Comparison of ENCODE assay signal across 22 mouse cellular contexts in genomic region chr12:66060326-66060725, GRCm38 (mm10).
A peak's percentile ranks its signal among the peaks of the same experiment; 100 is the strongest.
DNase-seq lines count a peak whose midpoint lies in the region; ATAC-seq lines count a peak whose summit lies in the region.
"Had no signal": no experiment of that assay in that cellular context is flagged by ENCODE, and none has a peak within 500 bp of the region (broad histone marks: within the 10 kb centered on the region; RNA-seq: fewer than 3 reads in every experiment).

No protein-coding gene starts in this region.

- intact Hi-C loops in heart, postnatal 36 days (cut with DNase I), result no loop called here

- H3K27ac ChIP-seq in embryonic facial prominence, embryonic 14.5 days (replicated peaks; ENCODE audit: low read depth, low read length), result no peak overlapping the region
- no peak overlapping the region for H3K27ac ChIP-seq in embryonic facial prominence, embryonic 10.5 days (replicated peaks)
- 0 out of 2 replicates have a peak overlapping the region, but pooled peaks have one; percentile 24 for H3K27ac ChIP-seq in heart, embryonic 13.5 days (replicated peaks)
- H3K27ac ChIP-seq in midbrain, embryonic 13.5 days, result no peak overlapping the region

- no peak overlapping the region for H3K4me3 ChIP-seq in embryonic facial prominence, embryonic 14.5 days (ENCODE audit: low read depth, low read length)
- no peak overlapping the region for H3K4me3 ChIP-seq in embryonic facial prominence, embryonic 10.5 days
- H3K4me3 ChIP-seq in heart, embryonic 13.5 days, result no peak overlapping the region
- no peak overlapping the region for H3K4me3 ChIP-seq in midbrain, embryonic 13.5 days (replicated peaks)

- no peaks in the 10 kb centered on the region for H3K9me3 ChIP-seq in embryonic facial prominence, embryonic 14.5 days (ENCODE audit: control insufficient read depth, low read length)
- no peaks in the 10 kb centered on the region for H3K9me3 ChIP-seq in embryonic facial prominence, embryonic 10.5 days
- H3K9me3 ChIP-seq in heart, embryonic 13.5 days, result no peaks in the 10 kb centered on the region
- no peaks in the 10 kb centered on the region for H3K9me3 ChIP-seq in midbrain, embryonic 13.5 days

- ATAC-seq in embryonic facial prominence, embryonic 14.5 days (ENCODE audit: low read depth), result no peak
- ATAC-seq in heart, embryonic 13.5 days (ENCODE audit: extremely low read depth, insufficient number of reproducible peaks, low FRiP score, low TSS enrichment), result no peak
- ATAC-seq in midbrain, embryonic 13.5 days, result no peak
- ATAC-seq: activated CD4-positive, CD25-positive, alpha-beta regulatory T cell, adult 4 months; CD4-positive, CD25-positive, alpha-beta regulatory T cell, adult 4 months; Patski had no signal

- no peaks in the 10 kb centered on the region for H3K36me3 ChIP-seq in embryonic facial prominence, embryonic 14.5 days (ENCODE audit: control insufficient read depth, insufficient read depth, low read length)
- H3K36me3 ChIP-seq in embryonic facial prominence, embryonic 10.5 days (replicated peaks), result no peaks in the 10 kb centered on the region
- H3K36me3 ChIP-seq in heart, embryonic 13.5 days, result no peaks in the 10 kb centered on the region
- no peaks in the 10 kb centered on the region for H3K36me3 ChIP-seq in midbrain, embryonic 13.5 days
- H3K36me3 ChIP-seq: G1E had no signal

- H3K9ac ChIP-seq in embryonic facial prominence, embryonic 14.5 days (ENCODE audit: low read depth, low read length), result no peak overlapping the region
- no peak overlapping the region for H3K9ac ChIP-seq in heart, embryonic 13.5 days
- H3K9ac ChIP-seq in midbrain, embryonic 13.5 days (replicated peaks), result no peak overlapping the region

- H3K4me2 ChIP-seq in embryonic facial prominence, embryonic 14.5 days (ENCODE audit: low read depth, low read length), result no peak overlapping the region
- H3K4me2 ChIP-seq in heart, embryonic 13.5 days, result no peak overlapping the region
- no peak overlapping the region for H3K4me2 ChIP-seq in midbrain, embryonic 13.5 days (replicated peaks)

- 45% methylated on average over 1 of the region's 1 CpGs for WGBS in embryonic facial prominence, embryonic 14.5 days
- 72% methylated on average over 1 of the region's 1 CpGs for WGBS in embryonic facial prominence, embryonic 10.5 days
- 57% methylated on average over 1 of the region's 1 CpGs for WGBS in heart, embryonic 13.5 days
- 68% methylated on average over 1 of the region's 1 CpGs for WGBS in midbrain, embryonic 13.5 days

- no peaks in the 10 kb centered on the region for H3K4me1 ChIP-seq in embryonic facial prominence, embryonic 14.5 days (ENCODE audit: control insufficient read depth, insufficient read depth, low read length)
- H3K4me1 ChIP-seq in embryonic facial prominence, embryonic 10.5 days, result no peaks in the 10 kb centered on the region
- H3K4me1 ChIP-seq in heart, embryonic 13.5 days, result peaks cover 3% of the 10 kb centered on the region; the same call in 1 of the 2 replicates
- H3K4me1 ChIP-seq in midbrain, embryonic 13.5 days (replicated peaks), result no peaks in the 10 kb centered on the region

- DNase-seq in embryonic facial prominence, embryonic 14.5 days (ENCODE audit: low spot score), result peak; percentile 12
- no peak for DNase-seq in embryonic facial prominence, embryonic 10.5 days (ENCODE audit: low spot score)
- DNase-seq in heart, postnatal 36 days, result no peak
- DNase-seq in retina, embryonic 14.5 days (ENCODE audit: low spot score), result peak; percentile 70
- DNase-seq in retina, postnatal 1 day, result peak; percentile 78
- no peak for DNase-seq in gastrocnemius, postnatal 4 days (ENCODE audit: low spot score in 2 of 2)
- DNase-seq: adrenal gland, adult 2 months; adrenal gland, adult 8-10 months; adrenal gland, postnatal 10 days; adrenal gland, postnatal 14 days; adrenal gland, postnatal 25 days; adrenal gland, postnatal 36 days; B cell, adult 2 months; cerebellum, adult 11 months; cerebellum, adult 11-12 months had no signal

- no peaks in the 10 kb centered on the region for H3K27me3 ChIP-seq in embryonic facial prominence, embryonic 14.5 days (replicated peaks; ENCODE audit: control insufficient read depth, insufficient read depth, low read length)
- H3K27me3 ChIP-seq in embryonic facial prominence, embryonic 10.5 days (replicated peaks; ENCODE audit: low read depth, poor library complexity, severe bottlenecking), result no peaks in the 10 kb centered on the region
- no peaks in the 10 kb centered on the region for H3K27me3 ChIP-seq in heart, embryonic 13.5 days (replicated peaks)
- no peaks in the 10 kb centered on the region for H3K27me3 ChIP-seq in midbrain, embryonic 13.5 days
- H3K27me3 ChIP-seq: CH12.LX, Patski had no signal

Comparison
In these comparisons a context has a peak if more than half of its experiments do, and no peak if none do; other contexts are left out.
1. DNase-seq: peak in embryonic facial prominence, embryonic 14.5 days (single experiment), retina, embryonic 14.5 days (single experiment) and retina, postnatal 1 day (single experiment); none in embryonic facial prominence, embryonic 10.5 days (single experiment), heart, postnatal 36 days (0 of 2) and gastrocnemius, postnatal 4 days (0 of 2).